Mouse (Mus musculus) kidney, postnatal 0 days (tissue): ENCODE results near the gene Lrrc9. TPM values are rescaled to one million over a fixed set of nuclear protein-coding genes. Genes with fewer than 3 reads are reported as not detected.

ENCODE experiments used
- ATAC-seq: fragments of 200-750 bp; cut with Nextera tagmentation; replicated peaks from 2 replicates; pipeline ENCODE4 v1.8.0; 2017; ENCODE audit warnings: low read depth, moderate number of reproducible peaks, moderate TSS enrichment, moderate library complexity; ENCODE audit not compliant: low FRiP score
- DNase-seq: peaks from one replicate; pipeline ENCODE4 v3.0.0-alpha.2; 2016; ENCODE audit warnings: low spot score
- H3K27ac ChIP-seq: fragments of 300-500 bp; sonication (generic); 2 replicates; pipeline ENCODE4 v1.5.1; 2014; ENCODE audit warnings: mild to moderate bottlenecking
- H3K27me3 ChIP-seq: fragments of 300-500 bp; sonication (generic); 2 replicates; pipeline ENCODE4 v1.6.1; 2014; ENCODE audit warnings: low read length, mixed read lengths; ENCODE audit not compliant: insufficient read depth
- H3K36me3 ChIP-seq: fragments of 300-500 bp; sonication (generic); 2 replicates; pipeline ENCODE4 v1.6.1; 2014; ENCODE audit warnings: low read length, mixed read lengths; ENCODE audit not compliant: insufficient read depth
- H3K4me1 ChIP-seq: fragments of 300-500 bp; sonication (generic); replicated peaks from 2 replicates; pipeline ENCODE4 v1.6.1; 2014; ENCODE audit warnings: antibody characterized with exemption, low read length, mixed read lengths; ENCODE audit not compliant: insufficient read depth
- H3K4me2 ChIP-seq: fragments of 300-500 bp; sonication (generic); 2 replicates; pipeline ENCODE4 v1.6.1; 2014; ENCODE audit warnings: mild to moderate bottlenecking, low read length, moderate library complexity, mixed read lengths
- H3K4me3 ChIP-seq: fragments of 300-500 bp; sonication (generic); replicated peaks from 2 replicates; pipeline ENCODE4 v1.5.1; 2014; ENCODE audit warnings: low read depth, low read length
- H3K9ac ChIP-seq: fragments of 300-500 bp; sonication (generic); 2 replicates; pipeline ENCODE4 v1.6.1; 2014; ENCODE audit warnings: low read depth, low read length
- H3K9me3 ChIP-seq: fragments of 300-500 bp; sonication (generic); replicated peaks from 2 replicates; pipeline ENCODE4 v1.6.1; 2016; ENCODE audit warnings: low read length, inconsistent platforms, mixed read lengths
- CTCF ChIP-seq: IDR thresholded peaks from 2 replicates; pipeline ENCODE4 v1.5.1; 2016; ENCODE audit warnings: antibody characterized with exemption, low read depth, mild to moderate bottlenecking, moderate library complexity
- WGBS: fragments of 180-500 bp; shearing (Covaris S2); extraction: QIAGEN DNeasy Blood & Tissue Kit; methylation state at CpG from one replicate; pipeline ENCODE4 v1.1.7; 2014; 5-methylcytosine and 5-hydroxymethylcytosine counted together
- polyA plus RNA-seq: library from polyadenylated mRNA; unstranded; fragments of >200 nt; fragmentation: Nextera tagmentation; extraction: Ambion mirVana; gene quantifications from 2 replicates; pipeline ENCODE4 v1.2.1, GENCODE M21; 2015

Gene Lrrc9
- polyA plus RNA-seq, 1 experiment from 2014 or later: 0.22 TPM

DNA sequence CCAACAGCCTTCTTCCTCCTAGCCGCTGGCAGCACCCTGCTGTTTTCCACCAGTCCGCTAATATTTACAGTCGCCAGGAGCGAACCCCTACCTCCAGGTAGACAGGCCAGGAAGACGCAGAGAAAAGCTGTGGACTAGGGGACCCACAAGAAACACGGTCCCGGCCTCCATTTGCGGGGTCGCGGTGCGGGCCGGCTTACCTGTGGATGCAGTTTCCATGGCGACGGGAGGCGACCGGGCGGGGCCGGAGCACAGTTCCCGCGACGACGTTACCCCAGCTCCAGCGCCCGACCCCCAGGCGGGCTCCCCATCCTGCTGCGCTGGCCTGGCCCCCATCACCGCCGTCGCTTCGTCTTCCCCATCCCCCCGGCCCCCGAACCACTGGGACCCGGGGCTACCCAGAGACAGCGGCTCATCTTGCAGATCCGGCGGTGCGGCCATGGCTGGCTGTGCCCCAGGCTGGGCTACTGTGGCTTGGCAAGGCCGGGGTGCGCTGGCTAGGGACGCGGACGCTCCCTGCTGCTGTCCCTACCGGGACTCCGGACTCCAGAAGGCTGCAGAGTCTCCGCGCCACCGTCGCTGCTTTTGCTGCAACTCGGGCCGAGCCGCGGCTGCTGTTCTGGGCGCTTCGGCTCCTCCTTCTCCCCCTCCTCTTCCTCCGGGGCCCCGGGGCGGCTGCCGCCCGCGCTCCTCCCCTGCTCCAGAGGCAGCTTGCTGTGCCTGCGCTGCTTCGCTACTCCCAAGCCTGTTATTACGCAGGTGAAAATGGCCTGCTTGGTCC, 33.4 kb upstream of the Lrrc9 start:
- no peak overlapping the region for H3K27ac ChIP-seq
- peak overlapping the region; percentile 40; the same call in 1 of the 2 replicates for H3K9ac ChIP-seq
- peaks cover 22% of the 10 kb centered on the region for H3K27me3 ChIP-seq
- WGBS: under 1% methylated on average over 58 of the region's 63 CpGs
- H3K4me1 ChIP-seq: 0 out of 2 replicates have a peak, but pooled peaks cover 6% of the 10 kb centered on the region
- H3K4me2 ChIP-seq: peak overlapping the region; percentile 94
- ATAC-seq: peak; percentile 54; the same call in 1 of the 2 replicates
- DNase-seq: peak; percentile 59
- no peaks in the 10 kb centered on the region for H3K36me3 ChIP-seq
- no peaks in the 10 kb centered on the region for H3K9me3 ChIP-seq
- no peak for TF ChIP-seq CTCF
- peak overlapping the region; percentile 51 for H3K4me3 ChIP-seq

DNA sequence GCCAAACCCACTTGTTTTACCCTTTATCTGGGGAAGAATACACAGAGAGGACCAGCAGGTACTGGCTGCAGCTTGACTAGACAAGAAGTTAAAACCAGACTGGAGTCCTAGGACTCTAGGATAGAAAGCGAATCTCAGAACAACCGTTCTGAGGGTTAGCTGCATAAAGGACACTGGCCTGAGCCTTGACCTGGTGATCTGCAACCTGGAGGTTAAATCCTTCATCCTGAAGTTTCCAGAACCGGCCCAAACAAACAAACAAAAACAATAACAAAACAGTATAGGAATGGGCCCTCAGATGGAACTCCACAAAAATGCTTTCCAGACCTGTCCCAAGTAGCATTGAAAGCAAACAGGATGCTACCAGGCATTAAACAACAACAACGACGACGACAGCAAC, 32.7 kb upstream of the Lrrc9 start, which contains the start of gene Rtn1:
TSS of gene Rtn1 (minus strand) at position 101 of the 400 bp plus-strand sequence.
- WGBS: 28% methylated on average over 6 of the region's 6 CpGs

DNA sequence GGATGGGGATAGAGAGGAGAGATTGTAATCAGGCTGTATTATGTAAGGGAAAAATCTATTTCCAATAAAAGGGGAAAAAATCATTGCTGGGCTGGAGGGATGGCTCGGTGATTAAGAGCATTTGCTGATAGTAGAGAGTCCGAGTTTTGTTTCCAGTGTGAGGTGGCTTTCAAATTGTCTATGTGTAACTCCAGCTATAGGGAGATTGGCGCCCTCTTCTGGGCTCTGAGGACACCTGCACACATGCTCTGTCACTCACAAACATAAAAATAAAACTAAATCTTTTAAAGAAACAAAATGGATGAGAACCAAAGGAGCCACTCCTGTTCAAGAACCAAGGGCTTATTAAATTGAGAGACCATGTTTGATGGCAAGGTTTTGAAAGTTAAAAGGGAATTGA, 23.9 kb upstream of the Lrrc9 start:
- Histone ChIP-seq H3K4me3 (no peak overlapping the region), H3K27me3 (no peaks in the 10 kb centered on the region), H3K4me1 (no peaks in the 10 kb centered on the region), H3K36me3 (no peaks in the 10 kb centered on the region), H3K9ac (no peak overlapping the region), H3K9me3 (no peaks in the 10 kb centered on the region), H3K4me2 (no peak overlapping the region), H3K27ac (no peak overlapping the region)
- WGBS: 33% methylated on average over 3 of the region's 3 CpGs
- DNase-seq (peak; percentile 45), ATAC-seq (no peak)
- TF ChIP-seq CTCF: peak; percentile 61

More for the DNA sequence above, 32.7 kb upstream of the Lrrc9 start, which contains the start of gene Rtn1:
- H3K4me2 ChIP-seq: peak within 1 kb of the TSS; percentile 94
- no peak for ATAC-seq
- H3K9ac ChIP-seq: peak within 1 kb of the TSS; percentile 40; the same call in 1 of the 2 replicates
- H3K4me3 ChIP-seq: peak within 1 kb of the TSS; percentile 51
- no peaks in the 10 kb centered on the region for H3K36me3 ChIP-seq
- H3K9me3 ChIP-seq: no peaks in the 10 kb centered on the region
- 0 out of 2 replicates have a peak, but pooled peaks cover 6% of the 10 kb centered on the region for H3K4me1 ChIP-seq
- peaks cover 22% of the 10 kb centered on the region for H3K27me3 ChIP-seq
- no peak within 1 kb of the TSS for H3K27ac ChIP-seq
- no peak for DNase-seq
- no peak for TF ChIP-seq CTCF

DNA sequence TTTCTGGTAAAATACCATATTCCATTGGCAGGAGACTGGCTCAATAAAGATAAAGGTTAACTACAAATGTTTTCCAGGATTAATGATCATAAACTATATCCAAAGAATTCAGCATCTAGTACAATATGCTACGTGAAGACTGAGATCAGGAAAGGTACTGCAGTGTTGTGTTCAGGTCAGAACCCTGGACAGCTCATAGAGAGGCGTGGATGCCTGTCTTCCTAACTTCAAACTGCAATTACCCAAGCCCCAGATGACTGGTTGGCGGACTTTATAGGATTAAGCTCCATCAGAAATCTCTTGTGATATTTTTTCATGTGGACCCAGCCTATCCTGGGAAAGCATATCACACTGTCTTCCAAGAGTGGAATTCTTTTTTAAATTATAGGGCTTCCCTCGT, 19.0 kb upstream of the Lrrc9 start:
- Histone ChIP-seq H3K4me1 (no peaks in the 10 kb centered on the region), H3K4me3 (no peak overlapping the region), H3K9ac (no peak overlapping the region), H3K4me2 (no peak overlapping the region), H3K36me3 (no peaks in the 10 kb centered on the region), H3K27ac (no peak overlapping the region), H3K9me3 (no peaks in the 10 kb centered on the region), H3K27me3 (no peaks in the 10 kb centered on the region)
- ATAC-seq (no peak), DNase-seq (peak; percentile 62)
- 39% methylated on average over 4 of the region's 4 CpGs for WGBS
- no peak for TF ChIP-seq CTCF

DNA sequence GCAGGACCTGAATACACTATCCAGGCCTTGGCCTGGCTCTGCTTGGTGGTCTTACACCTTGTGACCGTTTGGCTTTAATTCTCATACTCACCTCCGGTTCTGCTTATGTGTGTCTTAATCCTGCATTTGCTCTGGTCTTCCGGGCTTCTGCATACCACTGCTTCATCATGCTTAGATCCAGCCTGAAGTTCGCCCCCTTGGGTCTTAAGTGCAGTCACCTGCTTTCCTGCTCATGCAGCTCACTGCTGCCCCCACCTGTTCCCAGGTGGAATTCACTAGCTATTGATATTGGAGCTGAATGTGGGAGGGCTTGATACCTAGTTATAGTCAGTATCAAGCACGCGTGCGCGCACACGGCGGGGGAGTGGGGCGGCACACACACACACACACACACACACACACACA, 13.9 kb upstream of the Lrrc9 start:
- Histone ChIP-seq H3K4me3 (no peak overlapping the region), H3K9me3 (no peaks in the 10 kb centered on the region), H3K9ac (no peak overlapping the region), H3K27ac (no peak overlapping the region), H3K4me1 (no peaks in the 10 kb centered on the region), H3K36me3 (no peaks in the 10 kb centered on the region), H3K27me3 (no peaks in the 10 kb centered on the region), H3K4me2 (no peak overlapping the region)
- 0 out of 2 replicates have a peak, but pooled peaks have one; percentile 25 for ATAC-seq
- peak; percentile 82 for DNase-seq
- WGBS: 21% methylated on average over 11 of the region's 11 CpGs
- peak; percentile 84 for TF ChIP-seq CTCF

DNA sequence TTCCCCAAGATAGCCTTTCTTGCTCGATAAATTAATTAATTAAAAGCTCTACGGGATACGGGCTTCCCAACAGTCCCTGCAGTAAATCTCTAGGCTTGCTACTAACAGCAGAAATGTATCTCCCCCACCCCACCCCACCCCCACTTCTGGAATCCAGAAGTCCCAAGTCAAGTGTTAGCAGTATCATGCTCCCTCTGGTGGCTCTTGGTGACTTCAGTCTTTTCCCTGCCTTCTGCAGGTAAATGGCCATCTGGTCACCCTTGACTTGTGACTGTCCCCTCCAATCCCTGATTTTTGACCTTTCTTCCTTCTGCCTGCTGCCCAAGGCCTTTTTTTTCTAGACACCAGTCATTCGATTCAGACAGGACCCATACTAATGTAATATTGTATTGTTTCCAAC, 9.5 kb upstream of the Lrrc9 start:
- Histone ChIP-seq H3K9ac (no peak overlapping the region), H3K27ac (no peak overlapping the region), H3K36me3 (no peaks in the 10 kb centered on the region), H3K4me1 (no peaks in the 10 kb centered on the region), H3K27me3 (no peaks in the 10 kb centered on the region), H3K4me3 (no peak overlapping the region), H3K9me3 (no peaks in the 10 kb centered on the region), H3K4me2 (no peak overlapping the region)
- ATAC-seq (no peak), DNase-seq (peak; percentile 16)
- WGBS: 63% methylated on average over 4 of the region's 4 CpGs
- peak; percentile 46 for TF ChIP-seq CTCF
